Mouse (Mus musculus): Measurements from ENCODE around the gene Stac2.
A peak's percentile ranks its signal among the peaks of the same experiment; 100 is the strongest.

Gene Stac2

DNA sequence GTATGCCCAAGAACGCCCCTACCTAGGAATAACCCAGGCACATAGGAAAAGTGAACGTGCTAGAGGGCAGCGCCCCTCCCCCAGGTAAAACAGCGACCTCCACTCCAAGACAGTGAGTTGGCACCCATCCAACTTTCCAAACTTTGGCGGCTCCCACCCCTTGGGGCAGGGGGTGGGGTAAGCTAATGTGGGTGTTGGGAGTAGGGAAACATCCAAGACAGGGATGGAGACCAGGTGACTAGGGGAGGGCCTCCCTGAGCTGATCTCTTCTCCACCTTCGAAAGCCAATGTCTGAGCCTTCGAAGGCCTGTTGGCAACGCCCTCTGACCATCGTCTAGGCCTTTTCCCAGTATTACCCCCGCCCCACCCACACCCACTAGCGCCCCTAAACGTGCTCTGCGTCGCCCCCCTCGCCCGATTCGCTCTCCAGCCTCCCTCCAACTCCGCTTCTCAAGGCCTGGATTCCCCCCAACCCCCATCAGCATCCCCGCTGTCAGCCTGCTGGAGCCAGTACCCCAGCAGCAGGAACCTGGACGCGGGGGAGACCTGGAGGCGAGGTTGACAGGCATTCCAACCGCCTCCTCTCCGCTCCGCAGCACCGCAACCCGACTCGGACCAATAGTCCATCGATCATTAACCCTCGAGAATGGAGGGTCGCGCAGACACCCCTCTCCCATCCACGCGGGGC, 31.6 kb downstream of the Stac2 start:
- no peak for DNase-seq (ENCODE audit: low read depth, low spot score)

- no peak for DNase-seq (ENCODE audit: low read depth, low spot score)
Measured at GRCm38 (mm10) chr11:98021118-98021517, 32.1 kb downstream of the Stac2 start.

DNA sequence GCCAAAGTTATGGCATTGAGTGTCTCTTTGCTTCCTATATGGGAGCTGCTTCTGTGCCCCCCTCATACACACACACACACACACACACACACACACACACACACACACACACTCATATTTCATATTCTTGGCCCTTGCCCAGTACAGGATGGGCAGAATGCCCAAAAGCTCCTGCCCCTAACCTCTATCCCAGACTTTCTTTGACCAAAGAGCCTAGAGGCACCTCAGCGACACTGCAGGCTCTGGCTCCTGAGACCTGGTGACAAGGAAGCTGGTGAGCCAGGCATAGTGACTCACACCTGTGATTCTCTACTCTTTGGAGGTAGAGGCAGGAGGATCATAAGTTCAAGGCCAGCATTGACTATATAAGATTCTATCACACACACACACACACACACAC, 32.6 kb downstream of the Stac2 start:
- DNase-seq (ENCODE audit: low read depth, low spot score), result no peak

- no peak for DNase-seq (ENCODE audit: low read depth, low spot score)
Measured at GRCm38 (mm10) chr11:98019883-98020610, 33.2 kb downstream of the Stac2 start.

- DNase-seq (ENCODE audit: low read depth, low spot score), result peak; percentile 76
Measured at GRCm38 (mm10) chr11:98018858-98019641, 34.2 kb downstream of the Stac2 start.

GRCm38 (mm10) chr11:98018222-98018621, 35.0 kb downstream of the Stac2 start:
- DNase-seq (ENCODE audit: low read depth, low spot score), result no peak

GRCm38 (mm10) chr11:98016824-98017223, 36.4 kb downstream of the Stac2 start:
- no peak for DNase-seq (ENCODE audit: low read depth, low spot score)

- no peak for DNase-seq (ENCODE audit: low read depth, low spot score)
Measured at GRCm38 (mm10) chr11:98016177-98016576, 37.1 kb downstream of the Stac2 start.

- peak; percentile 73 for DNase-seq (ENCODE audit: low read depth, low spot score)
Measured at GRCm38 (mm10) chr11:98012831-98013230, 40.4 kb downstream of the Stac2 start.

DNA sequence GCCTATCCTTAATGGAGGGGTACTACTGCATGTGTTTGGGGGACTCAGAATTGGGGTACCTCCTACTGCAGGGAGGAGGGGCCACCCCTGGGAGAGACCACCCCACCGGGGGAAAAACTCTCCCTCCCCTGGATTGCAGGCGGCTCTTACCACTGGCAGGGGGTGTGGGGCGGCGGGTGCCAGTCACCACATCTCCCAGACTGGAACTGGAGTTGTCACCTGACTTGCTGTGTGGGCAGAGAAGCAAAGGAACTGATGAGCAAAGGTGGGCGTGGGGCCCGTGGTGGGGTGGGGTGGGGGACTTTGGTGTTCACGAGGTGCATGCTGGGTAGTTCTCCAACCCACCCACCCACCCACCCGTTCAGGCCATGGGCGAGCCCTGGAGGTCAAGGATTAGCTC, 41.5 kb downstream of the Stac2 start:
- no peak for DNase-seq (ENCODE audit: low read depth, low spot score)

GRCm38 (mm10) chr11:98008087-98008486, 45.2 kb downstream of the Stac2 start:
- DNase-seq (ENCODE audit: low read depth, low spot score), result no peak

DNA sequence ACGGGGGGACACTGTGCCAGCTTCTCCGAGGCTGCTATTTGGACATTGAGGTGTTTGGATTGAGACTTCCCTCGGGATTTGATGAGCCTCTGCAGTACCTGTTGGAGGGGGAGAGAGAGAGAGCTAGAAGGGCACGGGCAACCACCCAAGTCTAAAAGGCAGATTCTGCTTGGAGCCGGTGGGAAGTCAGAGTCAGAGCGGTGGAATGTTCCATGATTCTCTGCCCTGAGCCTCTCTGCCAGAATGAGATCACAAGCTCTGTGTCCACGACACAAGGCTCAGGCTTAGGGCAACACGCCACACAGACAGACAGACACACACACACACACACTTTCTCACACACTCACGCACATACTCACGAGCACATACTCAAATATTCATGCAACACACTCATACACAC, 47.6 kb downstream of the Stac2 start:
- no peak for DNase-seq (ENCODE audit: low read depth, low spot score)

DNA sequence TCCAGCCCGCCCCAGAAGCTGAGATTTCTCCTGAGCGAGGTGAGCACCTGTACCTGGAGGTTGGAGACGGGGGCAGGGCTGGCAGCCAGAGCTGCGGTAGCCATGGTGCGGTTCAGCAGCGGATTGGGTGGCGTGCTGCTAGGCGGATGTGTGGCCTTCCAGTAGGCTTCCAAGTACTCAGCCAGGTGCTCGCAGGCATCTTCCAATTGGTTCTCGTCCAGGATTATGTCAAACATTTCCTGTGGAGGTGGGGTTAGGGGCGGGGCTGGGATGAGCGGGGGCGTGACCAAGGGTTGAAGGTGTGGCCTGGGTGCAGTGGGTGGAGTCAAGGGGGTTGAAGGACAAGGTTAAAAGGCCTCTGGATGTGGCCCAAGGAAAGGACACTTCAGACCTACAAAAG, 48.2 kb downstream of the Stac2 start:
- peak; percentile 98 for DNase-seq (ENCODE audit: low read depth, low spot score)

DNA sequence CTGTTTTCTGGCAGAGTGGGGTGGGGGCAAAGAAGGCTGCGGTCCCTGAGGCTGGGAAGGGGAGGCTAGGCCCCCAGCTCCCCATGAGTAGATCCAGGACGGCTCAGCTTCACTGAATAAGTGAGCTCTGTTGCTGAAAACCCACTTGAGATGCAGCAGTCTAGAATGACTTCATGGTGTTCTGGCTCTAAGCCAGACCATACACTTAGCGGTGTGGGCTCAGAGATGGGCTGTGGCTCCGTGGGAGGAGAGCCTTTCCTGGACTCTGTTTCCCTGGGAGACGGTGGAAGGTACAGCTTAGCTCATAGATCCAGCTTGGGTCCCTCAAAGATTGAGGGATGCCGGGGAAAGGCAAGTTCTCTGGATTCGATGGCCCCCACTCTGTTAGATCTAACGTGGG, 49.1 kb downstream of the Stac2 start:
- no peak for DNase-seq (ENCODE audit: low read depth, low spot score)

DNA sequence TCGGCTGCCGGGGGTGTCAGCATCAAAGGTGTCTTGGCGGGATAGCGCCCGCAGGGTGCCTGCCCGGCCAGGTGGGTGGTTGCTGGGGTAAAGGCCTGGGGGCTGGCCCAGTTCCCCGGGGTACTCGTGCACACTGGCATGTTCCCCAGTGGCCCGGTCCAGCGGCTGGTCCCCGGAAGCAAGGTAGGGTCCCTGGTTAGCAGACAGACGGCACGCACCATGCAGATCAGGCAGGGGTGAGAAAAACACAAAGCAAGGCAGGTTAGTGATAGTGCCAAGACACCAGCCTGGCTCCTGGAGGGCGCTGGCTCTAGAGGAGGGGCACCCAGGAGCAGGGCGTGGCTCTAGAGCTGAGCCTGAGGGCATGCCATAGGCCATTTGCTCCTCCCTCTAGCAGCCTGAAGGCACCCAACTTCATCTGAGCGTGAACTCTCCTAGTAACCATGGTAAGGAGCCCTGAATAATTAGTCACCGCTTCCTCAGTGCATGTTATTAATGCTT, 50.0 kb downstream of the Stac2 start:
- peak; percentile 45 for DNase-seq (ENCODE audit: low read depth, low spot score)

DNA sequence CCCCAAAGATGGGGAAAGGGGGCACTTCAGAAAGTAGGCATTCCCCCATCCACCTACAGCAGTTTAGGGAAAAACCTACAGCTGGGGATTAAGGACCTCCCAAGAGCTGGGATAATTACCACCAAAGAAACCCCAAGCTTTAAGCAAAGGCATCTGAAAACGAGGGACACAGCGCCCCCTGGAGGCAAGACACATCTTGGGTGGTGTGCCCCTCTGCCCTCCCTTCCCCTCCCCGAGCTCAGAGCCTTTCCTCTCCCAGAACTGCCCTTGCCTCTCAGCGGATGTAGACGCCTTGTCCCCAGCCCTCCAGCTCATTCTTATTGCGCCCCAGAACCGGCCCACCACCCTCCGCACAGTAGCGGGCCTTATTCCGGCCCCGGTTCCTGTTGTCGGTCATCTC, 50.6 kb downstream of the Stac2 start:
- peak; percentile 89 for DNase-seq (ENCODE audit: low read depth, low spot score)

DNA sequence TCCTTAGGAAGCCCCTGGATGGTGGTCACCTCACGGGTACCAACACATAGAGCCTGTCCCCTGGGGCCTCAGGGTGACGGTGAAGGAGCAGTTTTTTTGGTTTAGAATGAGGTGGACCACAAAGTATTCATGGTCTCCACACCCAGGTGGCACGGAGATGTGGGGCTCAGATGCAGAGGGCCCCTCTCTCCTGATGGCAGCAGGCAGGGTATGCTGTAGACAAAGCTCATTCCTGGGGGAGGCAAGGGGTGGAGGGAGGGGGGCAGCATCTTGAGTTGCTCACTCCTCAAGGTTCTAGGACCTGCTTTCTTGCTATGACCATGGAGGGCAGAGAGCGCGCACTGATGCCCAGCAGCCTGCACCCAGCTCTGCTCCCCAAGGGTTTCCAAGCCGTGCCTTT, 51.3 kb downstream of the Stac2 start:
- no peak for DNase-seq (ENCODE audit: low read depth, low spot score)

DNA sequence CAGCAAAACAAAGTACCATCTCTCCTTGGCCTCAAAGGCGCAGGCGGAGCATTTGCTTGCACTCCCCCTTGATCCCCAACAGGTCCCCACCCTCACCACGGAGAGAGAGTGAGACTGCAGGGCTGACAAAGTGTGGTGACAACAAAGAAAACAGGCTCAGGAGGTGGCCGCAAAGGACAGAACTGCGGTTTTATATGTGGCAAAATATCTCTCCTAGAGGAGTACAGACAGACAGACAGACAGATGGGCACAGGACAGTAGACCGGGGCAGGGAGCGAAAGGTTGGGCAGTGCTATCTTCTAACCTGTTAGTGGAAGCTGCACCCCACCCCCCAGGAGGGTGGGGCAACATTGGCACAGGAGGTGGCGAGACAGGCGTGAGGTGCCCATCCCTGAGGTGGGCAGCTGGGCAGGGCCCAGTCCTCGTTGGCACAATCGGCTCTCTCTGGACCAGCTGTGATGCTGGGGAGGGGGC, 51.9 kb downstream of the Stac2 start:
- no peak for DNase-seq (ENCODE audit: low read depth, low spot score)

- no peak for DNase-seq (ENCODE audit: low read depth, low spot score)
Measured at GRCm38 (mm10) chr11:98000378-98001140, 52.7 kb downstream of the Stac2 start.

- no peak for DNase-seq (ENCODE audit: low read depth, low spot score)
Measured at GRCm38 (mm10) chr11:97999748-98000147, 53.5 kb downstream of the Stac2 start.

GRCm38 (mm10) chr11:97998898-97999608, 54.2 kb downstream of the Stac2 start:
- DNase-seq (ENCODE audit: low read depth, low spot score), result no peak

Data from R1 (cell line).